In genomic region chr10:74220439-74220838, GRCm38 (mm10) we compare ENCODE assay signal across 28 mouse cellular contexts.
"Had no signal": no experiment of that assay in that cellular context is flagged by ENCODE, and none has a peak within 500 bp of the region (broad histone marks: within the 10 kb centered on the region; RNA-seq: fewer than 3 reads in every experiment).

No protein-coding gene starts in this region.

- H3K4me2 ChIP-seq: embryonic facial prominence, embryonic 12.5 days; embryonic facial prominence, embryonic 13.5 days; embryonic facial prominence, embryonic 15.5 days; forebrain, embryonic 12.5 days; forebrain, embryonic 13.5 days; forebrain, embryonic 15.5 days had no signal

- ATAC-seq: forebrain, embryonic 13.5 days; forebrain, embryonic 14.5 days; forebrain, embryonic 15.5 days; forebrain, embryonic 16.5 days; forebrain, postnatal 0 days had no signal

- H3K36me3 ChIP-seq: embryonic facial prominence, embryonic 10.5 days; embryonic facial prominence, embryonic 12.5 days; embryonic facial prominence, embryonic 13.5 days; embryonic facial prominence, embryonic 15.5 days; forebrain, embryonic 10.5 days; forebrain, embryonic 12.5 days; forebrain, embryonic 15.5 days had no signal

- H3K9me3 ChIP-seq: embryonic facial prominence, embryonic 10.5 days; embryonic facial prominence, embryonic 12.5 days; embryonic facial prominence, embryonic 13.5 days; embryonic facial prominence, embryonic 15.5 days; forebrain, embryonic 10.5 days; forebrain, embryonic 12.5 days; forebrain, embryonic 13.5 days; forebrain, embryonic 15.5 days had no signal

- H3K4me3 ChIP-seq: embryonic facial prominence, embryonic 10.5 days; embryonic facial prominence, embryonic 12.5 days; embryonic facial prominence, embryonic 13.5 days; embryonic facial prominence, embryonic 15.5 days; erythroblast, embryonic 14.5 days; forebrain, embryonic 10.5 days; forebrain, embryonic 12.5 days; forebrain, embryonic 13.5 days; forebrain, embryonic 15.5 days; gastrocnemius, adult 2 months; heart, adult 2 months had no signal

- H3K27me3 ChIP-seq: embryonic facial prominence, embryonic 12.5 days; embryonic facial prominence, embryonic 13.5 days; embryonic facial prominence, embryonic 15.5 days; forebrain, embryonic 12.5 days; forebrain, embryonic 13.5 days; forebrain, embryonic 15.5 days had no signal

- H3K27ac ChIP-seq: embryonic facial prominence, embryonic 10.5 days; embryonic facial prominence, embryonic 12.5 days; embryonic facial prominence, embryonic 13.5 days; embryonic facial prominence, embryonic 15.5 days; forebrain, embryonic 10.5 days; forebrain, embryonic 12.5 days; forebrain, embryonic 13.5 days; forebrain, embryonic 15.5 days; gastrocnemius, adult 2 months; heart, adult 2 months had no signal

- H3K9ac ChIP-seq: embryonic facial prominence, embryonic 12.5 days; embryonic facial prominence, embryonic 13.5 days; embryonic facial prominence, embryonic 15.5 days; forebrain, embryonic 12.5 days; forebrain, embryonic 13.5 days; forebrain, embryonic 15.5 days; forebrain, postnatal 0 days had no signal

- H3K4me1 ChIP-seq: embryonic facial prominence, embryonic 10.5 days; embryonic facial prominence, embryonic 12.5 days; embryonic facial prominence, embryonic 13.5 days; embryonic facial prominence, embryonic 15.5 days; forebrain, embryonic 10.5 days; forebrain, embryonic 12.5 days; forebrain, embryonic 13.5 days; forebrain, embryonic 15.5 days had no signal

- DNase-seq: cerebellum, adult 8-10 months; cerebellum, adult 9-10 months; cerebellum, adult 9-11 months; cerebellum, postnatal 10 days; cerebellum, postnatal 14 days; cerebellum, postnatal 25 days; cerebellum, postnatal 36 days; embryo, embryonic 11 days; forebrain, postnatal 0 days; gastrocnemius, adult 2 months; gastrocnemius, postnatal 10 days; gastrocnemius, postnatal 14 days; gastrocnemius, postnatal 25 days; gastrocnemius, postnatal 36 days; heart, adult 11 months; heart, adult 18-20 months; heart, adult 2 months had no signal
